Mouse (Mus musculus): ENCODE data around the gene Cxcr5. TPM values are rescaled to one million over a fixed set of nuclear protein-coding genes. Genes with fewer than 3 reads are reported as not detected.
A peak's percentile ranks its signal among the peaks of the same experiment; 100 is the strongest.

The Cxcr5 gene
- total and polyA plus RNA-seq, 2 experiments from 2014 or later: not detected

GRCm38 (mm10) chr9:44515891-44516290 lies 45.8 kb downstream of the Cxcr5 start:
- WGBS: 87% methylated on average over 5 of the region's 5 CpGs
- no peaks in the 10 kb centered on the region for H3K36me3 ChIP-seq (replicated peaks; ENCODE audit: control insufficient read depth, insufficient read depth, low read length)
- H3K9ac ChIP-seq (replicated peaks; ENCODE audit: low read depth, low read length): no peak overlapping the region
- no peaks in the 10 kb centered on the region for H3K9me3 ChIP-seq (replicated peaks; ENCODE audit: control insufficient read depth, low read length)
- ATAC-seq (ENCODE audit: insufficient read depth, low read depth) (no peak), DNase-seq (ENCODE audit: low spot score) (no peak)
- TF ChIP-seq CTCF (IDR thresholded peaks at IDR 0.05; ENCODE audit: low read depth) (no peak), EP300 (IDR thresholded peaks at IDR 0.05; ENCODE audit: low read depth) (no peak)
- H3K27me3 ChIP-seq (ENCODE audit: control insufficient read depth, insufficient read depth, low read length): no peaks in the 10 kb centered on the region
- H3K4me1 ChIP-seq (ENCODE audit: control insufficient read depth, insufficient read depth): peaks cover 22% of the 10 kb centered on the region
- H3K4me3 ChIP-seq (ENCODE audit: low read depth, low read length): no peak overlapping the region
- no peak overlapping the region for H3K4me2 ChIP-seq (ENCODE audit: low read depth, low read length)
- H3K27ac ChIP-seq (ENCODE audit: low read depth): peak overlapping the region; percentile 16; the same call in 1 of the 2 replicates

GRCm38 (mm10) chr9:44515131-44515751 lies 46.4 kb downstream of the Cxcr5 start:
- Histone ChIP-seq H3K4me2 (ENCODE audit: low read depth, low read length) (peak overlapping the region; percentile 11; the same call in 1 of the 2 replicates), H3K9ac (replicated peaks; ENCODE audit: low read depth, low read length) (no peak overlapping the region), H3K4me3 (ENCODE audit: low read depth, low read length) (no peak overlapping the region), H3K27me3 (ENCODE audit: control insufficient read depth, insufficient read depth, low read length) (no peaks in the 10 kb centered on the region), H3K9me3 (replicated peaks; ENCODE audit: control insufficient read depth, low read length) (no peaks in the 10 kb centered on the region), H3K36me3 (replicated peaks; ENCODE audit: control insufficient read depth, insufficient read depth, low read length) (no peaks in the 10 kb centered on the region), H3K27ac (ENCODE audit: low read depth) (peak overlapping the region; percentile 54; the same call in 1 of the 2 replicates), H3K4me1 (ENCODE audit: control insufficient read depth, insufficient read depth) (peaks cover 29% of the 10 kb centered on the region)
- WGBS: 40% methylated on average over 12 of the region's 12 CpGs
- DNase-seq (ENCODE audit: low spot score): peak; percentile 64
- 0 out of 2 replicates have a peak, but pooled peaks have one; percentile 25 for ATAC-seq (ENCODE audit: insufficient read depth, low read depth)
- no peak for TF ChIP-seq CTCF (IDR thresholded peaks at IDR 0.05; ENCODE audit: low read depth)
- TF ChIP-seq EP300 (IDR thresholded peaks at IDR 0.05; ENCODE audit: low read depth): no peak

GRCm38 (mm10) chr9:44514147-44514546 lies 47.5 kb downstream of the Cxcr5 start:
- peaks cover 35% of the 10 kb centered on the region for H3K4me1 ChIP-seq (ENCODE audit: control insufficient read depth, insufficient read depth)
- DNase-seq (ENCODE audit: low spot score) (no peak), ATAC-seq (ENCODE audit: insufficient read depth, low read depth) (no peak)
- no peaks in the 10 kb centered on the region for H3K9me3 ChIP-seq (replicated peaks; ENCODE audit: control insufficient read depth, low read length)
- no peak overlapping the region for H3K9ac ChIP-seq (replicated peaks; ENCODE audit: low read depth, low read length)
- no peaks in the 10 kb centered on the region for H3K27me3 ChIP-seq (ENCODE audit: control insufficient read depth, insufficient read depth, low read length)
- no peak overlapping the region for H3K4me3 ChIP-seq (ENCODE audit: low read depth, low read length)
- TF ChIP-seq EP300 (IDR thresholded peaks at IDR 0.05; ENCODE audit: low read depth): no peak
- no peak for TF ChIP-seq CTCF (IDR thresholded peaks at IDR 0.05; ENCODE audit: low read depth)
- 83% methylated on average over 5 of the region's 5 CpGs for WGBS
- H3K36me3 ChIP-seq (replicated peaks; ENCODE audit: control insufficient read depth, insufficient read depth, low read length): no peaks in the 10 kb centered on the region; the same call in none of the 2 replicates
- H3K27ac ChIP-seq (ENCODE audit: low read depth): no peak overlapping the region
- H3K4me2 ChIP-seq (ENCODE audit: low read depth, low read length): no peak overlapping the region

GRCm38 (mm10) chr9:44513610-44514009 lies 48.1 kb downstream of the Cxcr5 start:
- DNase-seq (ENCODE audit: low spot score): no peak

GRCm38 (mm10) chr9:44513121-44513520 lies 48.6 kb downstream of the Cxcr5 start:
- ATAC-seq (ENCODE audit: insufficient read depth, low read depth) (no peak), DNase-seq (ENCODE audit: low spot score) (no peak)
- WGBS: 79% methylated on average over 11 of the region's 11 CpGs
- Histone ChIP-seq H3K27ac (ENCODE audit: low read depth) (no peak overlapping the region), H3K36me3 (replicated peaks; ENCODE audit: control insufficient read depth, insufficient read depth, low read length) (peaks cover 9% of the 10 kb centered on the region), H3K4me2 (ENCODE audit: low read depth, low read length) (no peak overlapping the region), H3K4me3 (ENCODE audit: low read depth, low read length) (no peak overlapping the region), H3K9ac (replicated peaks; ENCODE audit: low read depth, low read length) (no peak overlapping the region), H3K27me3 (ENCODE audit: control insufficient read depth, insufficient read depth, low read length) (no peaks in the 10 kb centered on the region), H3K9me3 (replicated peaks; ENCODE audit: control insufficient read depth, low read length) (no peaks in the 10 kb centered on the region), H3K4me1 (ENCODE audit: control insufficient read depth, insufficient read depth) (peaks cover 40% of the 10 kb centered on the region)
- no peak for TF ChIP-seq EP300 (IDR thresholded peaks at IDR 0.05; ENCODE audit: low read depth)
- no peak for TF ChIP-seq CTCF (IDR thresholded peaks at IDR 0.05; ENCODE audit: low read depth)

More at GRCm38 (mm10) chr9:44513610-44514009, 48.1 kb downstream of the Cxcr5 start:
- H3K36me3 ChIP-seq (replicated peaks; ENCODE audit: control insufficient read depth, insufficient read depth, low read length): peaks cover 4% of the 10 kb centered on the region
- H3K4me1 ChIP-seq (ENCODE audit: control insufficient read depth, insufficient read depth): peaks cover 40% of the 10 kb centered on the region
- WGBS: 72% methylated on average over 20 of the region's 20 CpGs
- H3K4me3 ChIP-seq (ENCODE audit: low read depth, low read length): no peak overlapping the region
- no peak overlapping the region for H3K4me2 ChIP-seq (ENCODE audit: low read depth, low read length)
- TF ChIP-seq EP300 (IDR thresholded peaks at IDR 0.05; ENCODE audit: low read depth) (no peak), CTCF (IDR thresholded peaks at IDR 0.05; ENCODE audit: low read depth) (0 out of 2 replicates have a peak, but pooled peaks have one; percentile 1)
- ATAC-seq (ENCODE audit: insufficient read depth, low read depth): no peak
- H3K27ac ChIP-seq (ENCODE audit: low read depth): no peak overlapping the region
- no peaks in the 10 kb centered on the region for H3K27me3 ChIP-seq (ENCODE audit: control insufficient read depth, insufficient read depth, low read length)
- no peaks in the 10 kb centered on the region for H3K9me3 ChIP-seq (replicated peaks; ENCODE audit: control insufficient read depth, low read length)
- no peak overlapping the region for H3K9ac ChIP-seq (replicated peaks; ENCODE audit: low read depth, low read length)

- peaks cover 13% of the 10 kb centered on the region for H3K36me3 ChIP-seq (replicated peaks; ENCODE audit: control insufficient read depth, insufficient read depth, low read length)
- 91% methylated on average over 3 of the region's 3 CpGs for WGBS
- H3K27ac ChIP-seq (ENCODE audit: low read depth): no peak overlapping the region
- H3K4me1 ChIP-seq (ENCODE audit: control insufficient read depth, insufficient read depth): peaks cover 40% of the 10 kb centered on the region
- no peak for TF ChIP-seq CTCF (IDR thresholded peaks at IDR 0.05; ENCODE audit: low read depth)
- no peak for TF ChIP-seq EP300 (IDR thresholded peaks at IDR 0.05; ENCODE audit: low read depth)
- ATAC-seq (ENCODE audit: insufficient read depth, low read depth) (no peak), DNase-seq (ENCODE audit: low spot score) (no peak)
- H3K9me3 ChIP-seq (replicated peaks; ENCODE audit: control insufficient read depth, low read length): no peaks in the 10 kb centered on the region
- H3K27me3 ChIP-seq (ENCODE audit: control insufficient read depth, insufficient read depth, low read length): no peaks in the 10 kb centered on the region
- no peak overlapping the region for H3K4me2 ChIP-seq (ENCODE audit: low read depth, low read length)
- H3K4me3 ChIP-seq (ENCODE audit: low read depth, low read length): no peak overlapping the region
- H3K9ac ChIP-seq (replicated peaks; ENCODE audit: low read depth, low read length): no peak overlapping the region
These were observed 49.0 kb downstream of the Cxcr5 start for GRCm38 (mm10) chr9:44512717-44513003.

All from heart, postnatal 0 days (tissue).